In genomic region chr8:129234027-129234733, GRCm38 (mm10) we compare ENCODE assay signal across 8 mouse cellular contexts. TPM values are rescaled to one million over a fixed set of nuclear protein-coding genes. Genes with fewer than 3 reads are reported as not detected.
DNase-seq lines count a peak whose midpoint lies in the region; ATAC-seq lines count a peak whose summit lies in the region.

2610044O15Rik8 (minus strand) TSS chr8:129234406.

- no peaks in the 10 kb centered on the region for H3K27me3 ChIP-seq in intestine, embryonic 14.5 days (replicated peaks; ENCODE audit: control insufficient read depth, insufficient read depth, low read length)

- H3K27ac ChIP-seq in intestine, embryonic 14.5 days (ENCODE audit: low read depth), result peak within 1 kb of the TSS; percentile 94

- intact Hi-C loops in left cerebral cortex, postnatal 14 days (cut with DNase I), result no loop called here

- H3K36me3 ChIP-seq in intestine, embryonic 14.5 days (ENCODE audit: control insufficient read depth, insufficient read depth, low read length), result no peaks in the 10 kb centered on the region

- 0% methylated on average over 18 of the region's 18 CpGs for WGBS in intestine, embryonic 14.5 days

- H3K9me3 ChIP-seq in intestine, embryonic 14.5 days (ENCODE audit: control insufficient read depth, low read length), result no peaks in the 10 kb centered on the region

- peak within 1 kb of the TSS; percentile 72 for H3K4me2 ChIP-seq in intestine, embryonic 14.5 days (ENCODE audit: low read length)

- H3K4me1 ChIP-seq in intestine, embryonic 14.5 days (replicated peaks; ENCODE audit: control insufficient read depth, insufficient read depth, low read length), result peaks cover 3% of the 10 kb centered on the region; the same call in 1 of the 2 replicates

- ATAC-seq in intestine, embryonic 14.5 days (replicated peaks; ENCODE audit: low FRiP score, low TSS enrichment, low read depth), result peak; percentile 98

- DNase-seq in adrenal gland, adult 18-20 months (ENCODE audit: low spot score in 2 of 2), result peak; percentile 73 to 74
- DNase-seq in embryo, embryonic 11 days, result peak; percentile 89
- peak; percentile 88 for DNase-seq in gastrocnemius, postnatal 25 days
- DNase-seq in intestine, embryonic 14.5 days (ENCODE audit: low spot score), result peak; percentile 95
- peak; percentile 86 to 91 for DNase-seq in left cerebral cortex, postnatal 14 days (ENCODE audit: low spot score in 2 of 2)
- peak; percentile 80 for DNase-seq in mesoderm, embryonic 11.5 days (ENCODE audit: low read depth, low spot score)
- DNase-seq in right cerebral cortex, postnatal 36 days (ENCODE audit: low spot score in 2 of 2), result peak; percentile 88 to 91
- peak; percentile 92 for DNase-seq in yolk sac, embryonic 10.5 days (ENCODE audit: low spot score)

- H3K4me3 ChIP-seq in intestine, embryonic 14.5 days (ENCODE audit: low read depth, low read length), result peak within 1 kb of the TSS; percentile 67

- H3K9ac ChIP-seq in intestine, embryonic 14.5 days (ENCODE audit: low read length), result peak within 1 kb of the TSS; percentile 64

RNA-seq across cellular contexts. Expression of gene 2610044O15Rik8, which starts in this region (rescaled TPM):
- 10 to 100 TPM in 1 of 2 experiments, 1 to 10 TPM in 1; 9.4 to 11.3 TPM for total RNA-seq in adrenal gland, adult 18-20 months (2021)
- total RNA-seq in gastrocnemius, postnatal 25 days (2021), result 10 to 100 TPM; 15.1 to 18.5 TPM
- 19.6 and 23.6 TPM in 2 replicates for polyA plus RNA-seq in intestine, embryonic 14.5 days (2014; fragmentation: Nextera tagmentation; extraction: Ambion mirVana)
- total RNA-seq in left cerebral cortex, postnatal 14 days (2021), result 10 to 100 TPM; 21.6 to 22.0 TPM

Comparison
In these comparisons a context has a peak if more than half of its experiments do, and no peak if none do; other contexts are left out.
1. Peak in every context shown above with its lines: DNase-seq, ATAC-seq, H3K4me3 ChIP-seq and H3K27ac ChIP-seq.